Mouse (Mus musculus) hindbrain, embryonic 14.5 days (tissue): ENCODE data around the gene Olfr609. TPM values are rescaled to one million over a fixed set of nuclear protein-coding genes. Genes with fewer than 3 reads are reported as not detected.

Experiments
- polyA plus RNA-seq: library from polyadenylated mRNA; unstranded; fragments of >200 nt; fragmentation: Nextera tagmentation; extraction: Ambion mirVana; gene quantifications from 2 replicates; pipeline ENCODE4 v1.2.1, GENCODE M21; 2014

Gene Olfr609
- polyA plus RNA-seq, 1 experiment from 2014 or later, result not detected

Other genes with a start within 250 kb of the Olfr609 start
- not detected in 2 replicates for gene Usp17ld, start 245.6 kb downstream of the Olfr609 start, polyA plus RNA-seq
- not detected in 2 replicates for gene Olfr596, start 192.4 kb downstream of the Olfr609 start, polyA plus RNA-seq
- gene Olfr597, start 181.7 kb downstream of the Olfr609 start, polyA plus RNA-seq, result not detected in 2 replicates
- not detected in 2 replicates for gene Olfr598, start 174.5 kb downstream of the Olfr609 start, polyA plus RNA-seq
- not detected in 2 replicates for gene Olfr599, start 162.1 kb downstream of the Olfr609 start, polyA plus RNA-seq
- gene Olfr600, start 148.4 kb downstream of the Olfr609 start, polyA plus RNA-seq, result not detected in 2 replicates
- not detected in 2 replicates for gene Olfr601, start 135.4 kb downstream of the Olfr609 start, polyA plus RNA-seq
- not detected in 2 replicates for gene Olfr603, start 111.9 kb downstream of the Olfr609 start, polyA plus RNA-seq
- not detected in 2 replicates for gene Usp17lc, start 83.0 kb downstream of the Olfr609 start, polyA plus RNA-seq
- not detected in 2 replicates for gene Olfr605, start 52.6 kb downstream of the Olfr609 start, polyA plus RNA-seq
- gene Olfr606, start 49.0 kb downstream of the Olfr609 start, polyA plus RNA-seq, result not detected in 2 replicates
- gene Olfr607, start 33.9 kb downstream of the Olfr609 start, polyA plus RNA-seq, result not detected in 2 replicates
- gene Olfr608, start 28.2 kb downstream of the Olfr609 start, polyA plus RNA-seq, result not detected in 2 replicates
- gene Olfr610, start 14.1 kb upstream of the Olfr609 start, polyA plus RNA-seq, result not detected in 2 replicates
- not detected in 2 replicates for gene Olfr611, start 22.8 kb upstream of the Olfr609 start, polyA plus RNA-seq
- gene Olfr612, start 44.7 kb upstream of the Olfr609 start, polyA plus RNA-seq, result not detected in 2 replicates
- not detected in 2 replicates for gene Olfr613, start 50.0 kb upstream of the Olfr609 start, polyA plus RNA-seq
- not detected in 2 replicates for gene Olfr615, start 58.0 kb upstream of the Olfr609 start, polyA plus RNA-seq
- gene Olfr616, start 71.1 kb upstream of the Olfr609 start, polyA plus RNA-seq, result not detected in 2 replicates
- gene Olfr617, start 75.0 kb upstream of the Olfr609 start, polyA plus RNA-seq, result not detected in 2 replicates
- gene Olfr618, start 92.0 kb upstream of the Olfr609 start, polyA plus RNA-seq, result 0.21 TPM in 1 of 2 replicates, not detected in the other
- not detected in 2 replicates for gene Olfr619, start 102.5 kb upstream of the Olfr609 start, polyA plus RNA-seq
- gene Olfr620, start 114.5 kb upstream of the Olfr609 start, polyA plus RNA-seq, result not detected in 2 replicates
- not detected in 2 replicates for gene Olfr622, start 144.6 kb upstream of the Olfr609 start, polyA plus RNA-seq
- not detected in 2 replicates for gene Olfr623, start 165.6 kb upstream of the Olfr609 start, polyA plus RNA-seq
- not detected in 2 replicates for gene Olfr624, start 173.1 kb upstream of the Olfr609 start, polyA plus RNA-seq
- gene Olfr625-ps1, start 184.7 kb upstream of the Olfr609 start, polyA plus RNA-seq, result not detected in 2 replicates
- gene Olfr243, start 216.6 kb upstream of the Olfr609 start, polyA plus RNA-seq, result not detected in 2 replicates
- not detected in 2 replicates for gene Olfr628, start 232.3 kb upstream of the Olfr609 start, polyA plus RNA-seq
- gene Olfr629, start 246.9 kb upstream of the Olfr609 start, polyA plus RNA-seq, result not detected in 2 replicates